Mouse (Mus musculus) hindbrain, embryonic 12.5 days (tissue): ENCODE measurements around the gene Plekha5. TPM values are rescaled to one million over a fixed set of nuclear protein-coding genes. Genes with fewer than 3 reads are reported as not detected.
A peak's percentile ranks its signal among the peaks of the same experiment; 100 is the strongest.

Experiments
- ATAC-seq: fragments of 200-750 bp; cut with Nextera tagmentation; 2 replicates; pipeline ENCODE4 v1.8.0; 2017; ENCODE audit warnings: moderate TSS enrichment; ENCODE audit not compliant: low FRiP score
- H3K27ac ChIP-seq: fragments of 300-500 bp; sonication (generic); 2 replicates; pipeline ENCODE4 v1.5.1; 2016; ENCODE audit warnings: mild to moderate bottlenecking
- H3K27me3 ChIP-seq: fragments of 300-500 bp; sonication (generic); 2 replicates; pipeline ENCODE4 v1.6.1; 2016; ENCODE audit warnings: mild to moderate bottlenecking
- H3K36me3 ChIP-seq: fragments of 300-500 bp; sonication (generic); 2 replicates; pipeline ENCODE4 v1.6.1; 2016; ENCODE audit warnings: mild to moderate bottlenecking
- H3K4me1 ChIP-seq: fragments of 300-500 bp; sonication (generic); 2 replicates; pipeline ENCODE4 v1.6.1; 2016
- H3K4me2 ChIP-seq: fragments of 300-500 bp; sonication (generic); replicated peaks from 2 replicates; pipeline ENCODE4 v1.6.1; 2016; ENCODE audit warnings: mild to moderate bottlenecking
- H3K4me3 ChIP-seq: fragments of 300-500 bp; sonication (generic); 2 replicates; pipeline ENCODE4 v1.5.1; 2016; ENCODE audit warnings: mild to moderate bottlenecking
- H3K9ac ChIP-seq: fragments of 300-500 bp; sonication (generic); 2 replicates; pipeline ENCODE4 v1.6.1; 2016; ENCODE audit warnings: mild to moderate bottlenecking, moderate library complexity
- H3K9me3 ChIP-seq: fragments of 300-500 bp; sonication (generic); replicated peaks from 2 replicates; pipeline ENCODE4 v1.6.1; 2016; ENCODE audit warnings: mild to moderate bottlenecking
- WGBS: fragments of 180-500 bp; shearing (Covaris S2); methylation state at CpG from one replicate; pipeline ENCODE4 v1.1.7; 2016; 5-methylcytosine and 5-hydroxymethylcytosine counted together
- polyA plus RNA-seq: library from polyadenylated mRNA; unstranded; fragments of >200 nt; fragmentation: Nextera tagmentation; extraction: Ambion mirVana; gene quantifications from 2 replicates; pipeline ENCODE4 v1.2.1, GENCODE M21; 2016

Gene Plekha5
- polyA plus RNA-seq, 1 experiment from 2014 or later = 49.4 TPM

DNA sequence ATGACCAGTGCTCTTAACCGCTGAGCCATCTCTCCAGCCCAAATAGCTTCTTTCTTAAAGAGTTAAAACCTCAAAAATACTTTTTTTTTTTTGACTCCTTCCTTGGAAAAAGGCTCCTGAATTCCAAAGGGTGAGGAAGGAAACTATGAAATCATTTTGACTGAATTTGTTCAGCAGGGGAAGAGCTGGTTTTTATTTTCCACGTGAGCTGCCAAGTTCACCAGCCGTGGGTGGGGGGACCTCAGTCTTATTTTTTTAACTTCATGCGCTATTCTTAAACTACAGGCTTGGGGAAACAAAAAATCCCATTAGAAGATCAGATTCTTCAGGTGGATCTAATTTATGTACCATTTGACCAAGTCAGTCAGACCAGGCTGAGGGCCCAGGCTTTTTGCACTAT, 187.4 kb downstream of the Plekha5 start:
- ATAC-seq = no peak
- Histone ChIP-seq H3K4me3 (no peak overlapping the region), H3K27me3 (no peaks in the 10 kb centered on the region), H3K9ac (no peak overlapping the region), H3K36me3 (no peaks in the 10 kb centered on the region), H3K27ac (no peak overlapping the region), H3K4me1 (no peaks in the 10 kb centered on the region), H3K9me3 (no peaks in the 10 kb centered on the region), H3K4me2 (no peak overlapping the region)
- WGBS = 82% methylated on average over 4 of the region's 4 CpGs

DNA sequence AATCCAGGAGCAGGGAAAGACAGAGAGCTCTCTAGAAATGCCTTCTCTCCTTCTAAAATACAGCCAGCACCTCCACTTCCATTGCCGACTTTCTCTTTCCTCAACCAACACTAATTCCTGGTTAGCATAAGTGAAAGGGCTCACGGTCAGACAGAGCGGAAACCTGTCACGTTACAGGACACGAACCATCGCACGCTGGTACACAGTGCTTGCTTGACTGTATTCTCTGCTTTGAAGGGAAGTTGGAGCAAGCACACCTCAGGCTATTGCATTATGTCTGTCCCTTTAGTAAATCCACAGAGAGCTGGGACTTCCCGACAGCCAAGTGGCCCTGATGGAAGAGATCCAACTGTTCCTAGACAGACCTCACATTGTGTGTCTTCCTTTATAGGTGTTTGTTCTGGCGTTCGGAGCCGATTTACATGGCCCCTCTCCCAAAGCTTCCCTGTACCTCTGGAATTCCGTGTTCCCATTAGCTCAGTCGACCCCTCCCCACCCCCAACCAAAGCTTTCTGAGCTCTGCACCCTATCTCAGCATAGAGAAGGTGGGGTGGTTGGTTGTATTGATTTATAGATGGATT, 188.1 kb downstream of the Plekha5 start:
- H3K27ac ChIP-seq = no peak overlapping the region
- H3K4me1 ChIP-seq = no peaks in the 10 kb centered on the region
- no peaks in the 10 kb centered on the region for H3K9me3 ChIP-seq
- WGBS = 79% methylated on average over 13 of the region's 13 CpGs
- H3K36me3 ChIP-seq = no peaks in the 10 kb centered on the region
- ATAC-seq = no peak
- no peak overlapping the region for H3K4me2 ChIP-seq
- H3K9ac ChIP-seq = no peak overlapping the region
- H3K4me3 ChIP-seq = no peak overlapping the region
- no peaks in the 10 kb centered on the region for H3K27me3 ChIP-seq

DNA sequence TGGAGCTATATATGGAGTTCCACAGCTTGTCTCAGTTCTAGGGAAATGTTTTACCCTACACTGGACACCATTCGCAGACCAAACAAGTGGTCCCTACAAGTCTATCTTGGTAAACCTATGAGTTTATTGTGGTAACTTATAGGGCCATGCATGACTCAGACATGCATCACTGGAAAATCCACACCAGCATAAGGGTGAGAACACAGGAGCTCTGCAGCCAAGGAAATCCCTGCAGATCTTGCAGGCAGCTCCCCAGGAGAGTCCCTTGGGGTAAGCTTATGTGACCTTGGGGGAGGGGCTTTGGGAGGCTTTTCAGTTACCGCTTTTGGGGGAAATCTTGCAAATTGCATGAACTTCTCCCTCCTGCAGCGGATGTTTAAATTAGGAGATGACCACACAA, 190.0 kb downstream of the Plekha5 start:
- Histone ChIP-seq H3K36me3 (no peaks in the 10 kb centered on the region), H3K4me3 (no peak overlapping the region), H3K27me3 (no peaks in the 10 kb centered on the region), H3K9ac (no peak overlapping the region), H3K4me2 (no peak overlapping the region), H3K9me3 (no peaks in the 10 kb centered on the region), H3K4me1 (no peaks in the 10 kb centered on the region), H3K27ac (no peak overlapping the region)
- ATAC-seq = no peak
- WGBS = 82% methylated on average over 3 of the region's 3 CpGs

- Histone ChIP-seq H3K9ac (no peak overlapping the region), H3K4me3 (no peak overlapping the region), H3K4me2 (no peak overlapping the region), H3K4me1 (no peaks in the 10 kb centered on the region), H3K9me3 (no peaks in the 10 kb centered on the region), H3K36me3 (no peaks in the 10 kb centered on the region), H3K27me3 (no peaks in the 10 kb centered on the region), H3K27ac (no peak overlapping the region)
- ATAC-seq = no peak
- WGBS = 95% methylated on average over 11 of the region's 11 CpGs
These were observed 190.9 kb downstream of the Plekha5 start for GRCm38 (mm10) chr6:140614711-140615110.

DNA sequence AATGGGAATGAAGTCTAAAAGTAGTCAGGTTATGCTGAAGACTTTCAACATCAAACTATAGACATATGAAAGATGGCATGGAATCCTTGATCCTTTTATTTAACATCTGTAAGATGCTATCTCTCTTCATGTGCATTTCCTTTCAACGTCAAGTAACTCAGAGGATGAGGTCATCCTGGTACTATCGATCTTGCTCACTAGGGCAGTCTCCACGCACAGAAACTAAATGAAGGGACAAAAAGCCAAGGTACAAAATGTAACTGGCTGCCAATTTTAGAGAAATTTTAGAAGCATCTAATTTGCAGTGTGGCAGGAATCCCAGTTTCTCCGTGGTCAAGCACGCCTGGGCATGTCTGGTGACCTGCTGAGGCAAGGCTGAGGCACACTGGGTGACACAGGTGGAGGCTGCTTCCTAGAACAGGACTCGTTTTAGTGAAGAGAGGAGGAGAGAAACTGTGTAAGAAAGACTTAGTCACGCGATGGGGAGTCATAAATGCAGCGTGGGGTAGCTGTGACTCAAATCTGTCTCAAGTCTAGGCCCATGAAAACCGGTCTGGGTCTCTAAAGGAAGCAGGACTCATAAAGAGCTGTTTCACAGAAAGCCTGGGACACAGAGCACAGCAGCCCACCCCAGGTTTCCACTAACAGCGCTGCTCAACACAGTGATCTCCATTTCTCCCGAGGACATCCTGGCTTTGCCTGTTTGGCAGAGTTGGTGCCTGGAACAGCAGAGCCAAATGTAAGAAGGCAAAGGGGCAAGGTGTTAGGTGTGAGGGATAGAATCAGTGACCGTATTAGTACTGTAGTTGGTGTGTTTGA, 196.9 kb downstream of the Plekha5 start:
- Histone ChIP-seq H3K9me3 (no peaks in the 10 kb centered on the region), H3K27ac (no peak overlapping the region), H3K27me3 (0 out of 2 replicates have a peak, but pooled peaks cover 4% of the 10 kb centered on the region), H3K4me3 (no peak overlapping the region), H3K4me2 (no peak overlapping the region), H3K36me3 (no peaks in the 10 kb centered on the region), H3K4me1 (peaks cover 10% of the 10 kb centered on the region), H3K9ac (no peak overlapping the region)
- no peak for ATAC-seq
- 62% methylated on average over 13 of the region's 13 CpGs for WGBS

- Histone ChIP-seq H3K4me3 (no peak overlapping the region), H3K27ac (no peak overlapping the region), H3K27me3 (0 out of 2 replicates have a peak, but pooled peaks cover 4% of the 10 kb centered on the region), H3K9ac (no peak overlapping the region), H3K36me3 (no peaks in the 10 kb centered on the region), H3K4me1 (peaks cover 19% of the 10 kb centered on the region), H3K4me2 (no peak overlapping the region), H3K9me3 (no peaks in the 10 kb centered on the region)
- WGBS = 94% methylated on average over 1 of the region's 1 CpGs
- no peak for ATAC-seq
These were observed 197.8 kb downstream of the Plekha5 start for GRCm38 (mm10) chr6:140621622-140622021.

DNA sequence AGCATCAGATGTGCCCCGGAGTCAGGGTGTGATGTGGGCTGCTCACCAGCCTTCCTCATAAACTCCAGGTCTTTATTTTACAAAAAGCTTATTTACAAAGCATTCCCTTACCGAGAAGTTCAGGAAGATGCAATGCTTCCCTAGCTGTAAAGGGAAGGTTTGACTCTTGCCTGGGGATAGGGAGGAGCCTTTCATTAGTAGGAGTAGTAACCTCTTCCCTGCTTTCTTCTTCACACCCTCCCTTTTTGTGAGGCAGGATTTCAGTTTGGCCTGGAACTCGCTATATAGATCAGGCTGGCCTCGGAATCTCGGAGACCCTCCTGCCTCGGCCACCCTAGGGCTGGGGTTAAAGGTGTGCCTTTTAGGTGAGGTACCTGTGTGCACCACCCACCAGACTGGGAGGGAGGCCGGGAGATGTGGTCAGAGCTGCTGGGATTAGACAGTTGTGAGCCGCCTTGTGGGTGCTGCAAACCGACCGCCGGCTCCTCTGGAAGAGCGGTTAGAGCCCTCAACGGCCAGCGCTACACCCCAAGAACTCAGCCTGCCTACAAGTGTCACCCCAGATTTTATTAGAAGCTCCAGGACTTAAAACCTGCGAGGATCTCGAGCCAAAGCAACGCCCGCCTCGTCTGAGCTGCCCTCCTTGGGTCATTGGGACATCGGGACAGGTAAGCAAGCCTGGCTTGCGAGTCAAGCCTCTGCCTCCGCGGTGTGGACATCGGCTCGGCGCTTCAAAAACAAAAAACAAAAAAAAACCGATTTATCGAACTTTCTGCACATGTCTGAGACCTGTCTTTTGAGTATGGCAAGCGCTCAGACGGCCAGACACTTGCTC, 198.8 kb downstream of the Plekha5 start, which contains the start of gene Aebp2:
Gene Aebp2, plus strand, starts transcription at position 273 of the 835 bp plus-strand sequence.
- Histone ChIP-seq H3K4me2 (peak within 1 kb of the TSS; percentile 86), H3K36me3 (no peaks in the 10 kb centered on the region), H3K4me3 (peak within 1 kb of the TSS; percentile 97), H3K9ac (peak within 1 kb of the TSS; percentile 97), H3K9me3 (no peaks in the 10 kb centered on the region), H3K4me1 (peaks cover 26% of the 10 kb centered on the region), H3K27me3 (0 out of 2 replicates have a peak, but pooled peaks cover 4% of the 10 kb centered on the region), H3K27ac (peak within 1 kb of the TSS; percentile 97)
- peak; percentile 6; the same call in 1 of the 2 replicates for ATAC-seq
- 51% methylated on average over 30 of the region's 30 CpGs for WGBS

GRCm38 (mm10) chr6:140623226-140624095, 199.6 kb downstream of the Plekha5 start:
- ATAC-seq = peak; percentile 92
- under 1% methylated on average over 78 of the region's 117 CpGs for WGBS

GRCm38 (mm10) chr6:140624096-140625051, 200.5 kb downstream of the Plekha5 start:
- peak overlapping the region; percentile 97 for H3K27ac ChIP-seq
- H3K27me3 ChIP-seq = 0 out of 2 replicates have a peak, but pooled peaks cover 4% of the 10 kb centered on the region
- peak overlapping the region; percentile 86 for H3K4me2 ChIP-seq
- H3K9ac ChIP-seq = peak overlapping the region; percentile 97
- peak overlapping the region; percentile 97 for H3K4me3 ChIP-seq
- peak; percentile 45 for ATAC-seq
- peaks cover 32% of the 10 kb centered on the region for H3K4me1 ChIP-seq
- no peaks in the 10 kb centered on the region for H3K36me3 ChIP-seq
- no peaks in the 10 kb centered on the region for H3K9me3 ChIP-seq
- WGBS = under 1% methylated on average over 60 of the region's 80 CpGs

More at GRCm38 (mm10) chr6:140623226-140624095, 199.6 kb downstream of the Plekha5 start:
- Histone ChIP-seq H3K9ac (peak overlapping the region; percentile 97), H3K27ac (peak overlapping the region; percentile 97), H3K27me3 (0 out of 2 replicates have a peak, but pooled peaks cover 4% of the 10 kb centered on the region), H3K9me3 (no peaks in the 10 kb centered on the region), H3K4me1 (peaks cover 30% of the 10 kb centered on the region), H3K4me3 (peak overlapping the region; percentile 97), H3K4me2 (peak overlapping the region; percentile 86), H3K36me3 (no peaks in the 10 kb centered on the region)

DNA sequence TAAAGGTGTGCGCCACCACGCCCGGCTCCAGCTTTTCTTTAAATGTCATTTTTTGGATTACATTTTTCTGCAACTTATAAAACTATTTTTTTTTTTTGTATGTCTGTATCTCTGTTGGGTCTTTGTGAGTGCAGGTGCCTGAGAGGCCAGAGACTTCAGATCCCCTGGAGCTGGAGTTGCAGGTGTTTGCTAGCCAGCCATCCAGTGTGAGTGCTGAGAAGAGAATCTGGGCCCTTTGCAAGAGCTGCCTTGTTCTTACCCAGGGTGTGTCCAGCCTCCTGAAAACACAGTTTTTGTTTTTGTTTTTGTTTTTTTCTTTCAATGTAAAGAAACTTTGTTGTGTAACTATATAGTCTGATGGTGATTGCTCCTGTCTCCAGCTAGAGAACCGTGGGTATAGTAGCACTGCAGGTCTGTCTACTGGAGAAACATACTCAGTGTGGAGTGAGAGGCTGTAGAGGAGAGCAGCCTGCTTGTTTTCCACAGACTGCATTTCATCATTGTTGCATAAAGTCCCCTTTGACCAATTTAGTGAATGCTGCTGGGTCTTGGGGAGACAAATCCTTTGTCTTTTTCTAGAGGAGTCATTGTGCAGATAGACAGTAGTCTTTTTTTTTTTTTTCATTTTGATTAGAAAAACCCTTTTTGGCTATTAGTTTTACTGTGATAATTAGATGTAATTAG, 205.5 kb downstream of the Plekha5 start:
- H3K27ac ChIP-seq = no peak overlapping the region
- no peaks in the 10 kb centered on the region for H3K27me3 ChIP-seq
- ATAC-seq = no peak
- no peak overlapping the region for H3K4me2 ChIP-seq
- H3K4me3 ChIP-seq = no peak overlapping the region
- no peaks in the 10 kb centered on the region for H3K9me3 ChIP-seq
- H3K4me1 ChIP-seq = peaks cover 35% of the 10 kb centered on the region
- peaks cover 5% of the 10 kb centered on the region; the same call in 1 of the 2 replicates for H3K36me3 ChIP-seq
- H3K9ac ChIP-seq = no peak overlapping the region
- 88% methylated on average over 4 of the region's 4 CpGs for WGBS
